Mouse (Mus musculus) hindbrain, postnatal 0 days (tissue): ENCODE measurements around the gene Serpinb11. TPM values are rescaled to one million over a fixed set of nuclear protein-coding genes. Genes with fewer than 3 reads are reported as not detected.
A peak's percentile ranks its signal among the peaks of the same experiment; 100 is the strongest.

Experiments used
- ATAC-seq: fragments of 200-750 bp; cut with Nextera tagmentation; 2 replicates; pipeline ENCODE4 v1.8.0; 2017; ENCODE audit warnings: mild to moderate bottlenecking, moderate TSS enrichment, moderate library complexity
- DNase-seq: peaks from one replicate; pipeline ENCODE4 v3.0.0-alpha.2; 2015; ENCODE audit warnings: low spot score
- H3K27ac ChIP-seq: fragments of 300-500 bp; sonication (generic); 2 replicates; pipeline ENCODE4 v1.5.1; 2014; ENCODE audit warnings: mild to moderate bottlenecking
- H3K27me3 ChIP-seq: fragments of 300-500 bp; sonication (generic); 2 replicates; pipeline ENCODE4 v1.6.1; 2014; ENCODE audit warnings: low read length, mixed read lengths; ENCODE audit not compliant: insufficient read depth
- H3K36me3 ChIP-seq: fragments of 300-500 bp; sonication (generic); 2 replicates; pipeline ENCODE4 v1.6.1; 2014; ENCODE audit warnings: low read length, mixed read lengths; ENCODE audit not compliant: insufficient read depth
- H3K4me1 ChIP-seq: fragments of 300-500 bp; sonication (generic); 2 replicates; pipeline ENCODE4 v1.6.1; 2014; ENCODE audit warnings: antibody characterized with exemption, low read length, mixed read lengths; ENCODE audit not compliant: insufficient read depth
- H3K4me2 ChIP-seq: fragments of 300-500 bp; sonication (generic); 2 replicates; pipeline ENCODE4 v1.6.1; 2014; ENCODE audit warnings: low read depth, mild to moderate bottlenecking, low read length, moderate library complexity, mixed read lengths
- H3K4me3 ChIP-seq: fragments of 300-500 bp; sonication (generic); 2 replicates; pipeline ENCODE4 v1.5.1; 2014; ENCODE audit warnings: low read length
- H3K9ac ChIP-seq: fragments of 300-500 bp; sonication (generic); replicated peaks from 2 replicates; pipeline ENCODE4 v1.6.1; 2014; ENCODE audit warnings: mild to moderate bottlenecking, low read length, moderate library complexity, mixed read lengths
- H3K9me3 ChIP-seq: fragments of 300-500 bp; sonication (generic); 2 replicates; pipeline ENCODE4 v1.6.1; 2016; ENCODE audit warnings: low read length, mixed read lengths
- CTCF ChIP-seq: IDR thresholded peaks from 2 replicates; pipeline ENCODE4 v1.5.1; 2016; ENCODE audit warnings: antibody characterized with exemption, control low read depth, low read depth
- WGBS: fragments of 180-500 bp; shearing (Covaris S2); extraction: QIAGEN DNeasy Blood & Tissue Kit; methylation state at CpG from one replicate; pipeline ENCODE4 v1.1.7; 2014; 5-methylcytosine and 5-hydroxymethylcytosine counted together
- polyA plus RNA-seq: library from polyadenylated mRNA; unstranded; fragments of >200 nt; fragmentation: Nextera tagmentation; extraction: Ambion mirVana; gene quantifications from 2 replicates; pipeline ENCODE4 v1.2.1, GENCODE M21; 2015
- total RNA-seq: library from RNA; depleted of rRNA; stranded (reverse); fragments of >200 nt; gene quantifications from 2 replicates; pipeline ENCODE4 v1.2.3, GENCODE M21; 2014; rRNA removed

The Serpinb11 gene
- not detected in 2 replicates for total RNA-seq
- polyA plus RNA-seq: not detected in 2 replicates

GRCm38 (mm10) chr1:107360898-107361297, at the start of gene Serpinb11:
TSS of gene Serpinb11 (plus strand) at chr1:107361198.
- H3K27ac ChIP-seq: no peak within 1 kb of the TSS
- no peak within 1 kb of the TSS for H3K4me2 ChIP-seq
- no peak within 1 kb of the TSS for H3K9ac ChIP-seq
- WGBS: 73% methylated on average over 1 of the region's 1 CpGs
- no peaks in the 10 kb centered on the region for H3K27me3 ChIP-seq
- H3K4me1 ChIP-seq: no peaks in the 10 kb centered on the region
- no peak for TF ChIP-seq CTCF
- no peaks in the 10 kb centered on the region for H3K9me3 ChIP-seq
- no peak within 1 kb of the TSS for H3K4me3 ChIP-seq
- no peaks in the 10 kb centered on the region for H3K36me3 ChIP-seq
- no peak for ATAC-seq
- DNase-seq: no peak

- no peaks in the 10 kb centered on the region for H3K27me3 ChIP-seq
Measured at GRCm38 (mm10) chr1:107345979-107346378, 15.0 kb upstream of the Serpinb11 start.

GRCm38 (mm10) chr1:107346788-107347187, 14.2 kb upstream of the Serpinb11 start:
- no peaks in the 10 kb centered on the region for H3K36me3 ChIP-seq
- H3K4me3 ChIP-seq: no peak overlapping the region
- no peak for TF ChIP-seq CTCF
- no peaks in the 10 kb centered on the region for H3K4me1 ChIP-seq
- no peak overlapping the region for H3K4me2 ChIP-seq
- DNase-seq (peak; percentile 29), ATAC-seq (no peak)
- H3K9me3 ChIP-seq: no peaks in the 10 kb centered on the region
- H3K27me3 ChIP-seq: no peaks in the 10 kb centered on the region
- H3K9ac ChIP-seq: no peak overlapping the region
- WGBS: 79% methylated on average over 2 of the region's 2 CpGs
- no peak overlapping the region for H3K27ac ChIP-seq

More at GRCm38 (mm10) chr1:107345979-107346378, 15.0 kb upstream of the Serpinb11 start:
- Histone ChIP-seq H3K27ac (no peak overlapping the region), H3K4me1 (no peaks in the 10 kb centered on the region), H3K4me2 (no peak overlapping the region), H3K9me3 (no peaks in the 10 kb centered on the region), H3K4me3 (no peak overlapping the region), H3K9ac (no peak overlapping the region), H3K36me3 (no peaks in the 10 kb centered on the region)
- peak; percentile 49 for TF ChIP-seq CTCF
- ATAC-seq (no peak), DNase-seq (peak; percentile 21)

GRCm38 (mm10) chr1:107350392-107350791, 10.6 kb upstream of the Serpinb11 start:
- Histone ChIP-seq H3K4me3 (no peak overlapping the region), H3K27ac (no peak overlapping the region), H3K36me3 (no peaks in the 10 kb centered on the region), H3K9ac (no peak overlapping the region), H3K9me3 (no peaks in the 10 kb centered on the region), H3K4me2 (no peak overlapping the region), H3K27me3 (no peaks in the 10 kb centered on the region), H3K4me1 (no peaks in the 10 kb centered on the region)
- WGBS: 44% methylated on average over 3 of the region's 3 CpGs
- TF ChIP-seq CTCF: no peak
- ATAC-seq (no peak), DNase-seq (no peak)

GRCm38 (mm10) chr1:107351115-107351514, 9.9 kb upstream of the Serpinb11 start:
- Histone ChIP-seq H3K9me3 (no peaks in the 10 kb centered on the region), H3K27me3 (no peaks in the 10 kb centered on the region), H3K9ac (no peak overlapping the region), H3K4me3 (no peak overlapping the region), H3K27ac (no peak overlapping the region), H3K4me1 (no peaks in the 10 kb centered on the region), H3K4me2 (no peak overlapping the region), H3K36me3 (no peaks in the 10 kb centered on the region)
- ATAC-seq (no peak), DNase-seq (no peak)
- 80% methylated on average over 2 of the region's 2 CpGs for WGBS
- no peak for TF ChIP-seq CTCF

GRCm38 (mm10) chr1:107353046-107353445, 8.0 kb upstream of the Serpinb11 start:
- no peak for TF ChIP-seq CTCF
- 40% methylated on average over 3 of the region's 3 CpGs for WGBS
- no peak overlapping the region for H3K4me3 ChIP-seq
- H3K4me2 ChIP-seq: no peak overlapping the region
- no peaks in the 10 kb centered on the region for H3K4me1 ChIP-seq
- H3K9me3 ChIP-seq: no peaks in the 10 kb centered on the region
- ATAC-seq (no peak), DNase-seq (no peak)
- H3K27ac ChIP-seq: no peak overlapping the region
- no peaks in the 10 kb centered on the region for H3K27me3 ChIP-seq
- no peak overlapping the region for H3K9ac ChIP-seq
- no peaks in the 10 kb centered on the region for H3K36me3 ChIP-seq

- no peak for ATAC-seq
- TF ChIP-seq CTCF: no peak
- 75% methylated on average over 7 of the region's 7 CpGs for WGBS
- no peaks in the 10 kb centered on the region for H3K36me3 ChIP-seq
- H3K9ac ChIP-seq: no peak overlapping the region
- no peak overlapping the region for H3K27ac ChIP-seq
- no peak overlapping the region for H3K4me3 ChIP-seq
- H3K4me1 ChIP-seq: no peaks in the 10 kb centered on the region
- H3K9me3 ChIP-seq: no peaks in the 10 kb centered on the region
- no peak for DNase-seq
- no peak overlapping the region for H3K4me2 ChIP-seq
- H3K27me3 ChIP-seq: no peaks in the 10 kb centered on the region
Measured at GRCm38 (mm10) chr1:107365973-107366372, 5.0 kb downstream of the Serpinb11 start.
